Mouse (Mus musculus) Patski (cell line): ENCODE results near the gene Srrm4. TPM values are rescaled to one million over a fixed set of nuclear protein-coding genes. Genes with fewer than 3 reads are reported as not detected.

ENCODE experiments used
- ATAC-seq: fragments of 100-300 bp; one replicate; pipeline ENCODE4 v1.8.0; 2021
- CTCF ChIA-PET: fragments of 350-600 bp; sonication (Branson Sonifier 250); formaldehyde crosslinking; loops from one replicate; lab custom pipeline; 2022; ENCODE audit warnings: inconsistent platforms; lab: Charles Lee
- POLR2A ChIA-PET: fragments of 350-600 bp; sonication (Branson Sonifier 250); formaldehyde crosslinking; loops from one replicate; lab custom pipeline; 2022; ENCODE audit warnings: antibody characterized with exemption, inconsistent platforms; lab: Charles Lee
- DNase-seq: peaks from one replicate; pipeline ENCODE4 v3.0.0-alpha.2; 2011; ENCODE audit warnings: low read depth, low spot score
- H3K27me3 ChIP-seq: fragments of 371-371 bp; one replicate; pipeline ENCODE4 v1.5.1; 2021
- CTCF ChIP-seq: fragments of 100-300 bp; IDR thresholded peaks from one replicate; pipeline ENCODE4 v1.5.1; 2021
- in situ Hi-C: fragments of 300-500 bp; cut with MboI; formaldehyde crosslinking; loops from 3 replicates; pipeline ENCODE4 v1.11.1; 2018; ENCODE audit warnings: low pct_unique_long_range_greater_than_20kb, mixed read lengths
- polyA plus RNA-seq: library from polyadenylated mRNA; unstranded; gene quantifications from one replicate; pipeline ENCODE4 v1.2.3, GENCODE M21; 2021

Srrm4 gene
- polyA plus RNA-seq, 1 experiment from 2014 or later, result 1.7 TPM

DNA sequence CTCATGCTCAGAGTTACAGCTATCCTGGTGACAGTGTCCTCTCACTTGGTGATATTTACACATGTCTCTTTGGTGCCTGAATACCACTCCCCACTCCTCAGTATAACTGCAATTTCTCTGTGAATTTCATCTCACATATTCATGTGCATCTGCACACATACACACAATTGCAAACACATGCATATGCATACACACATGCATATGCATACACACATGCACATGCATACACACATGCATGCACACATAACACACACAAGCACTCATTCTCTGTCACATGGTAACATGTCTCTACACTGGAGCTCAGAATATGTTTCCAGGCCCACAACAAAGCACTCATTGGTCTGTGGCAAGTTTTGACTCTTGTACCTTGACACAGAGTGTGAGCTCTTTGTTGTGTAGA lies 39.0 kb downstream of the Srrm4 start:
- in situ Hi-C loops, result no loop called here
- H3K27me3 ChIP-seq, result no peaks in the 10 kb centered on the region
- ATAC-seq (no peak), DNase-seq (no peak)
- CTCF ChIA-PET, result no interaction called here
- POLR2A ChIA-PET, result no interaction called here
- no peak for TF ChIP-seq CTCF

DNA sequence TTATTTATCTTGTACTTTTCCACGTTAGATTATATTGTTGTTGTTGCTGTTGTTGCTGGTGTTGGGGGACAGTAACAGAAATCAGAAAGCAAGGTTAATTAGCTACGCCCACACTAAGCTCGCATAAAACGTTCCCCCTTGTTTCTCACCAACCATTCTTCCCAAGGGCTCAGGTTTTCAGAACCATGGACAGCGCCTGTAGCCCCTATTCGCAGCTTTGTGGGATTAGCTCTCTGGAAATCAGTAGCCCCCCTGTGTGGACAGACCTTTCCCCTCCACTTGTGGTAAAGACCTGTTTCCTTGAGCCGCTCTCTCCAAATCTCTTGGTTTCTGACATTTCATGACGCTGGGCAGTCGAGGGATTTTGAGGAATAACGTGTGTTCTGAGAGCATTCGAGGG lies 45.9 kb downstream of the Srrm4 start:
- H3K27me3 ChIP-seq, result no peaks in the 10 kb centered on the region
- in situ Hi-C loops, result no loop called here
- no peak for ATAC-seq
- ChIA-PET CTCF (no interaction called here), POLR2A (interaction anchor here (0.5 kb wide), 1 partner anchor 18 kb away, joined by 3 read pairs; no protein-coding TSS in a partner anchor)
- DNase-seq, result no peak
- no peak for TF ChIP-seq CTCF

DNA sequence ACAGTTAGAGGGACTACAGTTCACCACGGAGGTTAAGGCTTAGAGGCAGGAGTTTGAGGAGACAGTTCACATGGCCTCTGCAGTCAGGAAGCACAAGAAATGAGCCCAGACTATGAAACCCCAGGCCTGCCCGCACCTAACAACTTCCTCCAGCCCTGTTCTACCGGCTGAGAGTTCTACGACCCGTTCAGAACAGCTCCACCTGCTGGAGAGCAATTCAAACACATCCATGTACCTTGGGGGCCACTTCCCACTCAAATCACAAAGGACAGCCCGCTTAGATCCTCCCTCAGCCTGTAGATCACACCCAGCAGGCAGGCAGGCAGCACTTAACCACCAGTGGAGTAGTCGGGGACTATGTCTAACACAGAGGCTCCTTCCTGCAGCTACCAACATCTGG lies 49.3 kb downstream of the Srrm4 start:
- POLR2A ChIA-PET, result interaction anchor here (0.6 kb wide), 1 partner anchor 200 kb away, joined by 3 read pairs; no protein-coding TSS in a partner anchor
- H3K27me3 ChIP-seq, result no peaks in the 10 kb centered on the region
- TF ChIP-seq CTCF, result no peak
- DNase-seq (no peak), ATAC-seq (no peak)
- CTCF ChIA-PET, result no interaction called here
- in situ Hi-C loops, result no loop called here

DNA sequence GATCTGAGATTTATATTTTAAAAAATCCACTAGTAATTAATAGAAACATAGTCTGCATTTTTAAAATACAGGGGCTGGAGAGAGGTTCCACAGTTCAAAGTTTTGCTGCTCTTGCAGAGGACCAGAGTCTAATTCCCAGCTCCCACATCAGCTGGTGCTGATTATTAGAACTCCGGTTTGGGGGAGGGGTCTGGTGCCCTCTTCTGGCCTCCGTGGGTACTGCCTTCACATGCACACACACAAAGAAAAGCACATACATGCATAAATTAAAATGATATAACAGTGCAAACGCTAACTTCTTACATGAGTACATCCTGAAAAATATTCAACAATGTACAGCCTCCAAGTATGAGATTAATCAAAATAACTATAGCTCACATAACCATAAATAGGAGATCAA lies 50.5 kb downstream of the Srrm4 start:
- POLR2A ChIA-PET, result no interaction called here
- in situ Hi-C loops, result no loop called here
- no peaks in the 10 kb centered on the region for H3K27me3 ChIP-seq
- CTCF ChIA-PET, result no interaction called here
- DNase-seq (no peak), ATAC-seq (no peak)
- peak; percentile 49 for TF ChIP-seq CTCF

DNA sequence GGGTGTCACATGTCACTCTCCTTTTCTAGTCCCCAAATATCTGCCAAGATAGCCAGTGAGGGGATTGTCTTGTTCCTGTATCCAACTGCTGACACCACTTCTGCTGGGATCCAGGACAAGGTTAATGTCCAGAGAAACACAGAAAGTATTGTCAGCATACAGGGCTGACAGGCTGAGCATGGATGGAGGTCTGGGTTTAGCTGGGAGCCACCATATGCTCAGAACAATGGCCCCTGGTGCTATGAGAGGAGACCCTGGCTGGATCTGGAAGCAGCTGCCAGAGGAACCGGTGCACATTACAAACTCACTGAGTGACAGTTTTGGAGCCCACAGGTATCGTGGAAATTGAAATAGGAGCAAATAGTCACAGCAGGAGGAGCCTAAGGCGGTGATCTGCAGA lies 52.3 kb downstream of the Srrm4 start:
- in situ Hi-C loops, result no loop called here
- H3K27me3 ChIP-seq, result no peaks in the 10 kb centered on the region
- CTCF ChIA-PET, result no interaction called here
- POLR2A ChIA-PET, result no interaction called here
- no peak for DNase-seq
- TF ChIP-seq CTCF, result no peak
- ATAC-seq, result no peak

DNA sequence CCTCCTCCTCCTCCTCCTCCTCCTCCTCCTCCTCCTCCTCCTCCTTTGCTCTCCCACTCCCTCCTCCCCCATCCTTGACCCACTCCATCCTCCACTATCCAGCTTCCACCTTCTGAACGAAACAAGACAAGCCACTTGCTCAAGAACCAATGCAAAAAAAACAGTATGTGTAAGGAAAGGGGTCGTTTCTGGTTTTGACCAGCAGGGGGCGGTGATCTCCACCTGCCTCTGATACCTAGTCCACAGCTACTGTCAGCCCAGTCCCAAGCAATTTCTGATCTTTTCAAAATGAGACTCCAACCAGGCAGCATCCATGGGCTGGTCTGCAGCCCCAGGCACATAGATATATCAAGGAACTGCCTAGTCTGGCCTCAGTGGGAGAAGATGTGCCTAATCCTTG lies 53.1 kb downstream of the Srrm4 start:
- CTCF ChIA-PET, result no interaction called here
- POLR2A ChIA-PET, result no interaction called here
- in situ Hi-C loops, result no loop called here
- no peak for TF ChIP-seq CTCF
- ATAC-seq (no peak), DNase-seq (no peak)
- no peaks in the 10 kb centered on the region for H3K27me3 ChIP-seq

DNA sequence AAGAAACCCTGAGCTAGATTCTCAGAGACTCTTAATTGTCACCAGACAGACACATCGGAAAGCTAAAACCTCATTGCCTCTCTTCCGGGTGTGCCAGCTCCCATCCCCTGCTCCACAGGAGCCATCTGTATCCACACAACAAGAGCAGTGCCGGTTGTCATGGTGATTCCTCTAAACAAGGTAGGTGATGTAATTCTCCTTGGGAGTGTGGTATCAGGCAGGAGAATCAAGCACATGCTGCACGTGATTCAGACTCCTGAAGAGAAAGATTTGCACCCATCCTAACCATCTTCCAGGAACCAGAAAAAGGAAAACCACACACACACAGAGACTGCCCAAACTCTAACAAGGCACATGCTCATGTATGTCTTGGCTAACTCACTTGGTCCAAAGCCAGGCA lies 65.3 kb downstream of the Srrm4 start:
- ATAC-seq (no peak), DNase-seq (no peak)
- POLR2A ChIA-PET, result no interaction called here
- no peak for TF ChIP-seq CTCF
- H3K27me3 ChIP-seq, result peaks cover 11% of the 10 kb centered on the region
- in situ Hi-C loops, result no loop called here
- CTCF ChIA-PET, result no interaction called here

DNA sequence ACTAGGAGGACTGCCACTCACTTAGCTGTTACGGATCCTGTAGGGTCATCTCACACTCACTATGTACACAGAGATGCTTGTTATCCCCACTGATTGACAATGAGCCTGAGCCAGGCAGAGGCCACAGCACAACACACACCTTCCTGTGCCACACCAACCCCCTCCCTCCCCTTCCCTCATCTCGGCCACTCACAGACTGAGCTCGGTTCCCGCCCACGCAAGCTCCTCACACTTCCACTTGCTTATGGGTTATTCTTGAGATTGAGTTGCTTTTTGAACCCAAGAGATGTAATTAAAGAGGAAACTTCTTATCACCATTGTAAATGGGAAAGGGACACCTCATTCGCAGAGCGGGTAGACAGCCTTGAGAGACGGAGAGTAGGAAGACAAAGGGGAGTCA lies 66.3 kb downstream of the Srrm4 start:
- ChIA-PET POLR2A (no interaction called here), CTCF (no interaction called here)
- H3K27me3 ChIP-seq, result peaks cover 11% of the 10 kb centered on the region
- DNase-seq (no peak), ATAC-seq (no peak)
- in situ Hi-C loops, result no loop called here
- no peak for TF ChIP-seq CTCF

DNA sequence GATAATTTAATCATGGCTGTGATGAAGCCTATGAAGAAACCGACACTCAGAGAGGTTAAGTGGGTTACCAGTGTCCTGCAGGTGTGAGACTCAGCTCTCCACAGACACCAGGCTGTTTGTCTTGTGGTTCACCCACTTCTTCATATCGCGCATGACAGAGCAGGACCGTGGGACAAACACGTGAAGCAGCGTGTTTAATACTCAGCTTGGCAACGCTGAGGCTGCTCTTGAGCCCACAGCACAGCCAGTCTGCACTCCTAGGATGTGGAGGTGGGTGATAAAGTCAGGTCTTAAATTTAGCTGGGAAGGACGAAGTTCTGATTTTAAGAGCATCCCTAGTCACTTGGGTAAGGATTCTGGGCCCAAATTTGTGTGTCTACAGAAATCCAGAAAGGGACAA lies 68.1 kb downstream of the Srrm4 start:
- TF ChIP-seq CTCF, result no peak
- no peak for DNase-seq
- ChIA-PET POLR2A (no interaction called here), CTCF (no interaction called here)
- H3K27me3 ChIP-seq, result peaks cover 11% of the 10 kb centered on the region
- in situ Hi-C loops, result no loop called here
- no peak for ATAC-seq

DNA sequence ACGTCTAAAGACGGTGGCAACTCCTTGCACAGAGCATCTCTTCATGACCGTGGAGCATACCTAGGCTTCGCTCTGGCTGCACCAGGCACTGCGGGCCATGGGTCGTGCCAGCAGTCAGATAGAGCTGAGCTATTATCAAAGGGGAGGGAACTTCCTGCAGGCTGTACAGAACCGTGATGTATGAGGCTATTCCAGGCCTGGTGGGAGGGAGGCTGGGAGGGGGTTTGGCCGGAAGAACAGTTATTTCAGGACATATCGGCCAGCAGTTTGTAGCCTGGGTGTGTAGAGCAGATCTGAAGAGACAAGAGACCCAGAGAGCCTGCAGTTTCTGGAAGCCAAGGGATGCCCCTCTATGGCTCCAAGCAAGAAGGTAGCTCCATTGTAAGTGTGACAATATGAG lies 68.5 kb downstream of the Srrm4 start:
- TF ChIP-seq CTCF, result no peak
- POLR2A ChIA-PET, result no interaction called here
- CTCF ChIA-PET, result no interaction called here
- peaks cover 11% of the 10 kb centered on the region for H3K27me3 ChIP-seq
- in situ Hi-C loops, result no loop called here
- no peak for DNase-seq
- no peak for ATAC-seq

DNA sequence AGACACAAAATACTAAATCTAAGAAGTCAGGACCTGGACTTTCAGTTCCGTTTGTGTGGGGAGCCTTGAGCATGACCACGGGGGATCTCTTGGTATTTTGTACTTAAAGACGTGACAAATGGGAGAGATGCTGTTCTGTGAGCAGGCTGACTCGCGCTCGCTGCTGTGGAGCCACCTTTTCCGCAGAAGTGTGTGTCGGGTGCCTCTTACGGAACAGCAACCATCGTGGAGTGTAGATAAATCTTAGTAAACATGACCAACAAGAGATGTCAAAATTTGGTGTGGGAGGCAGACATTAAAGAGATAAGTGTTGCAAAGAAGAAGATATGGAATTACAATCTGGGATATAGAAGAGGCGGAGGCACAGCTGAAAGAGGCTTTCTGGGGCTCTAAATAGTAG lies 69.3 kb downstream of the Srrm4 start:
- TF ChIP-seq CTCF, result no peak
- ChIA-PET POLR2A (no interaction called here), CTCF (no interaction called here)
- in situ Hi-C loops, result no loop called here
- peaks cover 11% of the 10 kb centered on the region for H3K27me3 ChIP-seq
- DNase-seq, result no peak
- ATAC-seq, result no peak

DNA sequence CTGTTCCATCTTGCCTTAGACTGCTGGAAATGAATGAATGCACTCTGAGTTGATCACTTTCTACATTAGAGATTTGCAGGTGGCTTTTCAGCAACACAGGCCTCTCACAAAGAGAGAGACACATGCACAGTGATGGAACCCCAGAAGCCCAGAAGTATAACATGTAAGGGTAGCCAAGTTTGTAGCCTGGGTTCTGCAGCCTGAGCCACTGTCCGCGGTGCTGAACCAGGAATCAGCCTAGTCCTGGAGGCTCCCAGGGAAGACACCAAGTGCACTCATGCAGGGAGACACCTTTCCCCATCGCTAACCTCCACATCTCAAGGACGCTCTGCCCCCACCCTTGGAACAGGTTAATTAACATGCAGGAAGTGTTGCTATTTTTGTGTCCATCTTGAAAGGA lies 73.6 kb downstream of the Srrm4 start:
- H3K27me3 ChIP-seq, result peaks cover 2% of the 10 kb centered on the region
- ATAC-seq (no peak), DNase-seq (no peak)
- POLR2A ChIA-PET, result no interaction called here
- CTCF ChIA-PET, result no interaction called here
- in situ Hi-C loops, result no loop called here
- no peak for TF ChIP-seq CTCF
